Mouse (Mus musculus) lung, postnatal 25 days (tissue): ENCODE data around the gene AU022751.
"Not testable (repeated sequence)": the region's sequence is repeated elsewhere in the genome, so short reads cannot be mapped to it uniquely, and the experiment has no call there.

Experiments used
- DNase-seq: peaks from one replicate; pipeline ENCODE4 v3.0.0; 2022; ENCODE audit warnings: low spot score

The AU022751 gene

DNA sequence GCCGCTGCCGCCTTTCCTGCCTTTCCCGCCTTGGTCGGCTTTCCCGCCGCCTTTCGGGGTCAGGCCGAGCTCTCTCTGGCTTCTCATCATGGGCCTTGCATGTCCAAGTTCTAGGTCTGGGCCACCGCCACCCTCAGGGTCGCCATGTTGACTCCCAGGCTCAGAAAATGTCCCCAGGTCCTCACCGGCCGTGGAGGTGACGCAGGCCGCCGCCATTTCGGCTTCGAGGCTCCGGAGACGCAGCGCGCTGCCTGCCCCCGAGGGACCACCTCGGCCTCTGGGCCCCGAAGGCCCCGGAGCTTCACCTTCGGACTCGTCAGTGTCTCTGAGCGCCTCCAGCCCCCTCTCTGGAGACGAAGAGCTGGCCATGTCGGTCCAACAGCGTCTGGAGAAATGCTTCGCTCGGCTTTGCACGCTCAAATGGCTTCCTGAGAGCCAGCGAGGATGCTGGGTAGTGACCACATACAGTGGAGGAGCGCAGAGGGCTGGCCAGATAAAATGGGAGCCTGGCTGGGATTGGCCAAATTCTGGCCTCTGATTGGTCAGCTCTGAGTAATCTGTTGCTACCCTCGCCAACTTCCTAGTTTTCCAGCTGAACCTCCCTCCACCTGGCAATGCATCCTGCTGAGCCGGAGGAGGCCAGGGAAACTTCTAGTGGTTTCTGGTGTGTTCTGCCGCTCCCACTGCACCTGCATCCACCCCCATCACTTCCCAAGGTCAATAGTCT, at the start of gene AU022751:
Gene AU022751, minus strand, starts transcription at position 466 of the 727 bp plus-strand sequence.
- DNase-seq: no peak

- DNase-seq: no peak
Measured at GRCm38 (mm10) chrX:6091996-6092757, 9.0 kb upstream of the AU022751 start.

GRCm38 (mm10) chrX:6091547-6091946, 8.3 kb upstream of the AU022751 start:
- DNase-seq: no peak

GRCm38 (mm10) chrX:6061563-6061962, 21.7 kb downstream of the AU022751 start:
- DNase-seq: no peak

- not testable (repeated sequence) for DNase-seq
Measured at GRCm38 (mm10) chrX:6047936-6048614, 35.1 kb downstream of the AU022751 start.

DNA sequence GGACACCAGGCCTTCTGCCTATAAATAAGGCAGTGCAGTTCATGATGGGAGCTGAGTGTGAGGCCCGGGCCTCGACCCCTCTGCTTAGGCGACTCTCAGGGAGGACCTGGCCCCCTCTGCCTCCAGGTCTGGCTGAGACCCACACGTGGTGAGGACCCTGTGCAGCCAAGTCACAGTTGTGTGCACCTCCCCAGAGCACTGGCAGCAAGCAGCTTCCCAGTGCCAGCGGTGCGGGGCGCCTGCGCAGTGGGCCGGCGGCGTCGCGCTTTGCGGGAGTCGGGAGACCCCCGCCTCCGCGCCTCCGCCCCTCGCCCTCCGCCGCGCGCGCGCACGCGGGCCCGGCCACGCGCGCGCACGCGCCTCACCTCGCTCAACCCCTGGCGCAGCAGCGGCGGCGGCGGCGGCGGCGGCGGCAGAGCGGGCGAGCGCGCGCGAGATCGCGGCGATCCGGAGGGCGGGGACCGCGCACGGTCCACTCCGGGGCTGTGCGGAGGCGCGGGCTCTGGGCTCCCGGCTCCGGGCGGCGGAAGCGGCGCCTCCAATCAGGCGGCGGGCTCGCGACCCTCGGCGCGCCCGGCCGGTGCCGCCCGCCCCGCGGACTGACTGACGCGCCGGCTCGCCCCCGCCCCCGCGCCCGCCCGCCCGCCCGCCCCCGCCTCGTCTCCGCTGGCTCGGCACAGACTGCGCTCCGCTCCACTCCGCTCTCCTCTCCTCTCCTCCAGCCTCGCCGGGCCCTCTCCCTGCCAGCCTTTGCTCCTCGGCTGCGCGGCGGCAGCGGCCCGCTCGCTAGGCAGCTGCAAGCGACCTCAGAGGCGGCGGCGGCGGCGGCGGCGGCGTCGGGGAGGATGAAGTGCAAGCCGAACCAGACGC, 35.9 kb downstream of the AU022751 start, which contains the start of gene Nudt11:
Gene Nudt11, plus strand, starts transcription at position 388 of the 870 bp plus-strand sequence.
- not testable (repeated sequence) for DNase-seq
